Mouse (Mus musculus) G1E (cell line): Measurements from ENCODE around the gene Ankrd50.

ENCODE experiments used
- CTCF ChIP-seq: IDR thresholded peaks from 2 replicates; pipeline ENCODE4 v1.5.1; 2012; ENCODE audit warnings: low read depth, low read length, inconsistent platforms, mixed read lengths
- GATA2 ChIP-seq: IDR thresholded peaks from 2 replicates; pipeline ENCODE4 v1.6.1; 2012; ENCODE audit warnings: low read depth, low read length, inconsistent platforms, borderline replicate concordance
- POLR2AphosphoS5 ChIP-seq: IDR thresholded peaks from 2 replicates; pipeline ENCODE4 v1.6.1; 2012; ENCODE audit warnings: low read depth, low read length, inconsistent platforms; ENCODE audit not compliant: insufficient replicate concordance

DNA sequence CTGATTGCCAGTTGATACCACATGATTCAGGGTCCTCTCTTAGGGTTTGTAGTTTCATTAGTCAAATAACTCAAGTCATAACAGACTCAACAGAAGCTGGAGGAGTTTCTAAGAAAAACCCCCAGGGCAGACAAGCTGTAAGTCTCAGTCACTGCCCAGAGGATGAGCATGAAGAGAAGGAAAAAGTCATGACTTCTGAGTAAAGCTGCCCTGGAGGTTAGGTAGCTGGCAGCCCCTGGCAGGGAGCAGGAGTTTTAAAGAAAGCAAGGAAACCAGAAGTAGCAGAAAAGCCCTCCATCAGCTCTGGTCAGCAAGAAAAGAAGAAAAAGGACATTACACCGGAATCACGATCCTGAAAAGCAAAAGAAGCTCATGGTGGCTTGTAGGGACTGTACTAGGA, 50.2 kb downstream of the Ankrd50 start:
- TF ChIP-seq GATA2: no peak
- TF ChIP-seq POLR2AphosphoS5: no peak
- TF ChIP-seq CTCF: no peak
